Mouse (Mus musculus): ENCODE results near the gene Cd7. TPM values are rescaled to one million over a fixed set of nuclear protein-coding genes. Genes with fewer than 3 reads are reported as not detected.
A peak's percentile ranks its signal among the peaks of the same experiment; 100 is the strongest.

The Cd7 gene
- total and polyA plus RNA-seq, 2 experiments from 2014 or later, result not detected

DNA sequence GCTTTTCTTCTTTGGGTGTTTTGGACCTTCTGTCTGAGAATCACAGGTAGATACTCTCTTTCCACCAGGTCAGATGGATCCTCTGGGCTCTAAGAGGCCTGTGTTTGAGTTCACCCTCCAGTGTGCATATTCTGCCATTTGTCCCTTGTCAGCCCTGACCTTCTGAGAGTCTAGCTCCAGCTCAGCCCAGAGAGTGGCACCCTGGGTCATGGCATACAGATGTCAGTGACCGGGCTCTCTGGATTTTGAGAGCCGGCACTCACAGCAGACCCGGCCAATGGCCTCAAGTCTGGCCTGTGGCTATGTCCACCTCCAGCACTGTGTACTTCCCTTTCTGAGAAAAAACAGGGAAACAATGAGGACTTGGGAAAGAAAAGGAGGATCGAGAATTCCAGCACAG is 20.3 kb upstream of the Cd7 start:
- WGBS, result 92% methylated on average over 4 of the region's 4 CpGs
- H3K4me2 ChIP-seq (ENCODE audit: low read depth), result no peak overlapping the region
- H3K27me3 ChIP-seq (ENCODE audit: insufficient read depth, low read length), result no peaks in the 10 kb centered on the region
- no peaks in the 10 kb centered on the region for H3K4me1 ChIP-seq (ENCODE audit: insufficient read depth)
- no peak for ATAC-seq
- H3K9ac ChIP-seq, result no peak overlapping the region
- H3K9me3 ChIP-seq (ENCODE audit: low read length), result no peaks in the 10 kb centered on the region
- no peak overlapping the region for H3K4me3 ChIP-seq (ENCODE audit: low read depth, low read length)
- no peak overlapping the region for H3K27ac ChIP-seq (ENCODE audit: low read depth, low read length)
- no peak for TF ChIP-seq CTCF (IDR thresholded peaks at IDR 0.05; ENCODE audit: low read depth)
- H3K36me3 ChIP-seq (ENCODE audit: insufficient read depth), result no peaks in the 10 kb centered on the region
- DNase-seq, result no peak

DNA sequence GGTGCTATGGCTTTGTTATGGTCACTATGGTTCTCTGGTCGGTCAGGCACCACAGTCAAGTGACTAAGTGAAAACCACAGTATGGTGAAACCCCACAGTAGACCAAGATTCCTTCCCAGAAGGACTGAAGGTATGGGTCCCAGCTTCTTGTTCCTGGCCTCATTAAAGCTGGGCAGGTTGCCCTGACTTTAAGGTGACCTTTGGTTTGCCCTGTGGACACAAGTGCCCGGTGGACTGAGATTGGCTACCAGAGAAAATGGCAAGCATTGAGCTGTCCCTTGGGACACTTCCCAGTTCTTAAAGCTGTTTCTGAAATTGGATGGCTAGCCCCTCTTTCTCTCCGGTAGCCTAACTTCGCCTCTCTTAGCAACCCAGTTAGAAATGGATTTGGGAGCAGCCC is 19.7 kb upstream of the Cd7 start:
- Histone ChIP-seq H3K36me3 (ENCODE audit: insufficient read depth) (no peaks in the 10 kb centered on the region), H3K4me3 (ENCODE audit: low read depth, low read length) (no peak overlapping the region), H3K27me3 (ENCODE audit: insufficient read depth, low read length) (no peaks in the 10 kb centered on the region), H3K27ac (ENCODE audit: low read depth, low read length) (no peak overlapping the region), H3K4me1 (ENCODE audit: insufficient read depth) (no peaks in the 10 kb centered on the region), H3K9me3 (ENCODE audit: low read length) (no peaks in the 10 kb centered on the region), H3K9ac (no peak overlapping the region), H3K4me2 (ENCODE audit: low read depth) (no peak overlapping the region)
- 91% methylated on average over 4 of the region's 4 CpGs for WGBS
- no peak for TF ChIP-seq CTCF (IDR thresholded peaks at IDR 0.05; ENCODE audit: low read depth)
- DNase-seq (no peak), ATAC-seq (no peak)

GRCm38 (mm10) chr11:121058122-121058521 is 18.9 kb upstream of the Cd7 start:
- Histone ChIP-seq H3K4me1 (ENCODE audit: insufficient read depth) (no peaks in the 10 kb centered on the region), H3K27ac (ENCODE audit: low read depth, low read length) (no peak overlapping the region), H3K27me3 (ENCODE audit: insufficient read depth, low read length) (no peaks in the 10 kb centered on the region), H3K4me2 (ENCODE audit: low read depth) (no peak overlapping the region), H3K36me3 (ENCODE audit: insufficient read depth) (no peaks in the 10 kb centered on the region), H3K9me3 (ENCODE audit: low read length) (no peaks in the 10 kb centered on the region), H3K4me3 (ENCODE audit: low read depth, low read length) (no peak overlapping the region), H3K9ac (no peak overlapping the region)
- no peak for TF ChIP-seq CTCF (IDR thresholded peaks at IDR 0.05; ENCODE audit: low read depth)
- ATAC-seq (no peak), DNase-seq (no peak)
- WGBS, result 80% methylated on average over 5 of the region's 5 CpGs

DNA sequence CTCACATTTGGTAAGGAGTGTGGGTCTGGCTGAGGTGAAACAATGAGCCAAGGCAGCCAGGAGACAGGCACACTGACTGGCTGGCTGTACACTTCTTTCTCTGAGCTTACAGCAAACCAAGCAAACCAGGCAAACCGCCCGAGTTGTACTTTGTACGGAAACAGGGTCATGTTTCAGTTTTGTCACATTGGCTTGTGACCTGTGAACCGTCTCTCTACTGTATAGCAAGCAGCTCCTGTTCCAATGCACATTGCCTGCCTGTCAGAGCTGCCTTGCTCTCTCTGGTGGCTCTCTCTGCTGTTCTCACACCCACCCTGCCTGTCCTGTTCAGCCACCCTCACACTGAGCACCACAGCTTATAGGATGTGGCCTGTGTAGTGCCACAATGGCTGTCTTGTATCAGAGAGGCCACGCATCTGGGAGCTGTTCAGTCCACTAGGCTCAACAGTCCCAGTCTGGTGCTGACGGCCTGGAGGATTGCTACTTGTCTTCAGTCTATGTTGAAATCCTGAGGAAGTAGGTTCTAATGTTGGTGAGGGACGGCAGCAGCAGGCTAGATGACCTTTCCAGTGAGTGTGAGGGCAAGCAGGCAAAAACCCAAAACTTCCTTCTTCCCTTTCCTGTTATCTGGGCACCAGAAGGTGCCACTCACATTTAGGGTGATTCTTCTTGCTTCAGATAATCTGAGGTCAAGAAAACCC is 17.5 kb upstream of the Cd7 start:
- no peak for ATAC-seq

DNA sequence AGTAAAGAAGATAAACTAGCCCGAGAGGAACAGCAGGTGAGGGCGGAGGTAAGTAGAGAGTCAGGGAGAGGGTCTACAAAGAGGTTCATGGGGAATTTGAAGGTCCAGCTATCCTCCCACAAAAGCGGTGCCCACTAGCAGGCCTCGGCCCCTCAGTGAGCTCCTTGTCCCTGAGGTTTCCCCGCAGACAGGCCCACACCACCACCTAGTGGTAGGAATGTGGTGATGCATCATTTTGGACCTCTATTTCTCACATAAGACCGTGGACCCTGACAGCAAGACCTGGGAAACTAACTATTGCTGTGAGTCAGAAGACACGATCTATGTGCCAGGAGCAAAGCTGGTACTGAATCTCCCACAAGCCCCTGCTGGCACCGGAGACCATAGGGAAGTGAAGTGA is 14.3 kb upstream of the Cd7 start:
- peak; percentile 58 for ATAC-seq
- Histone ChIP-seq H3K9me3 (ENCODE audit: low read length) (no peaks in the 10 kb centered on the region), H3K4me3 (ENCODE audit: low read depth, low read length) (no peak overlapping the region), H3K27me3 (ENCODE audit: insufficient read depth, low read length) (no peaks in the 10 kb centered on the region), H3K27ac (ENCODE audit: low read depth, low read length) (no peak overlapping the region), H3K4me2 (ENCODE audit: low read depth) (no peak overlapping the region), H3K9ac (no peak overlapping the region), H3K36me3 (ENCODE audit: insufficient read depth) (no peaks in the 10 kb centered on the region), H3K4me1 (ENCODE audit: insufficient read depth) (no peaks in the 10 kb centered on the region)
- peak; percentile 100 for TF ChIP-seq CTCF (IDR thresholded peaks at IDR 0.05; ENCODE audit: low read depth)
- WGBS, result 12% methylated on average over 8 of the region's 8 CpGs
- DNase-seq, result peak; percentile 88

More for the DNA sequence above, 17.5 kb upstream of the Cd7 start:
- Histone ChIP-seq H3K36me3 (ENCODE audit: insufficient read depth) (no peaks in the 10 kb centered on the region), H3K4me2 (ENCODE audit: low read depth) (no peak overlapping the region), H3K9me3 (ENCODE audit: low read length) (no peaks in the 10 kb centered on the region), H3K9ac (no peak overlapping the region), H3K4me3 (ENCODE audit: low read depth, low read length) (no peak overlapping the region), H3K27me3 (ENCODE audit: insufficient read depth, low read length) (no peaks in the 10 kb centered on the region), H3K27ac (ENCODE audit: low read depth, low read length) (no peak overlapping the region), H3K4me1 (ENCODE audit: insufficient read depth) (no peaks in the 10 kb centered on the region)
- WGBS, result 75% methylated on average over 7 of the region's 7 CpGs
- no peak for DNase-seq
- no peak for TF ChIP-seq CTCF (IDR thresholded peaks at IDR 0.05; ENCODE audit: low read depth)

GRCm38 (mm10) chr11:121052387-121052786 is 13.2 kb upstream of the Cd7 start:
- Histone ChIP-seq H3K36me3 (ENCODE audit: insufficient read depth) (no peaks in the 10 kb centered on the region), H3K27ac (ENCODE audit: low read depth, low read length) (no peak overlapping the region), H3K9ac (no peak overlapping the region), H3K27me3 (ENCODE audit: insufficient read depth, low read length) (no peaks in the 10 kb centered on the region), H3K9me3 (ENCODE audit: low read length) (no peaks in the 10 kb centered on the region), H3K4me3 (ENCODE audit: low read depth, low read length) (no peak overlapping the region), H3K4me2 (ENCODE audit: low read depth) (no peak overlapping the region), H3K4me1 (ENCODE audit: insufficient read depth) (no peaks in the 10 kb centered on the region)
- 71% methylated on average over 4 of the region's 4 CpGs for WGBS
- ATAC-seq (no peak), DNase-seq (no peak)
- no peak for TF ChIP-seq CTCF (IDR thresholded peaks at IDR 0.05; ENCODE audit: low read depth)

DNA sequence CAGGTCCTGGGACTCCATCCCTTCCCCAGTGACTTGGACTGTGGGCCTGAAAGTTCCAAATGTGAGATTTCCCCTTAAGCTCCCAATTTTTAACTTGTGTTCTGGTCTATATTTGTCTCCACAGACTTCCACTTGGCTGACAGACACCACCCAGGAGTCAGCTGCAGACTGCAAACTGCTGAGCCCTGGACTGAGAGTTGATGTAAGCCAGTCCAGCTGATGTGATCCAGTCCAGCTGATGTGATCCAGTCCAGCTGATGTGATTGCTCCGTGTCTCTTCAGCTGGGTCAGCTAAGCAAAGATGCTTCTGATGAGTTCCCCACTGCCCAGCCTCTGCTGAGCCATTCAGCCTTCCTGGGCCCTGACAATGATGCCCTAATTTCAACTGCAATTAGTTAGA is 12.6 kb upstream of the Cd7 start:
- TF ChIP-seq CTCF (IDR thresholded peaks at IDR 0.05; ENCODE audit: low read depth), result no peak
- H3K4me1 ChIP-seq (ENCODE audit: insufficient read depth), result no peaks in the 10 kb centered on the region
- DNase-seq (no peak), ATAC-seq (no peak)
- no peaks in the 10 kb centered on the region for H3K36me3 ChIP-seq (ENCODE audit: insufficient read depth)
- 48% methylated on average over 1 of the region's 1 CpGs for WGBS
- H3K27me3 ChIP-seq (ENCODE audit: insufficient read depth, low read length), result no peaks in the 10 kb centered on the region
- H3K4me3 ChIP-seq (ENCODE audit: low read depth, low read length), result no peak overlapping the region
- H3K27ac ChIP-seq (ENCODE audit: low read depth, low read length), result no peak overlapping the region
- no peak overlapping the region for H3K9ac ChIP-seq
- H3K9me3 ChIP-seq (ENCODE audit: low read length), result no peaks in the 10 kb centered on the region
- no peak overlapping the region for H3K4me2 ChIP-seq (ENCODE audit: low read depth)

All from forebrain, postnatal 0 days (tissue).